Mouse (Mus musculus): ENCODE measurements around the gene Sipa1l1. TPM values are rescaled to one million over a fixed set of nuclear protein-coding genes. Genes with fewer than 3 reads are reported as not detected.
"Not testable (repeated sequence)": the region's sequence is repeated elsewhere in the genome, so short reads cannot be mapped to it uniquely, and the experiment has no call there.

Sipa1l1 gene
- total RNA-seq, 2 experiments from 2014 or later: 6.6 to 7.3 TPM

DNA sequence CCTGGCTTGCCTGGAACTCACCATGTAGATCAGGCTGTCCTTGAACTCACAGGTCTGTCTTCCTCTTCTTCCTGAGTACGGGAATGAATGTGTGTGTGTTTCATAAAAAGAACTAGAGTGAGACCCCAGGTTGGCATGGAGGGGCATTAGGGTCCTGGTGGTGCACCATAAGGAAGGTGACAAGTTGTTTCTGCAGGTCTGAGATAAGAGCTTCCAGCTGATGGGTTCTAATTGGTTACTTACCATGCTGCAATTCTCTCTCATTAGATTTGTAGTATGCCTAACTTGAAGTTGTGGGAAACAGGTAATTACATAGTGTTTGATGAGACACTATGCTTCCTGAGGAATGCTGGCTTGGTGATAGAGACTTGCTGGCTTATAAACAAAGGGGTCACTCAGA lies 4.5 kb downstream of the Sipa1l1 start:
- DNase-seq (ENCODE audit: low spot score): no peak

DNA sequence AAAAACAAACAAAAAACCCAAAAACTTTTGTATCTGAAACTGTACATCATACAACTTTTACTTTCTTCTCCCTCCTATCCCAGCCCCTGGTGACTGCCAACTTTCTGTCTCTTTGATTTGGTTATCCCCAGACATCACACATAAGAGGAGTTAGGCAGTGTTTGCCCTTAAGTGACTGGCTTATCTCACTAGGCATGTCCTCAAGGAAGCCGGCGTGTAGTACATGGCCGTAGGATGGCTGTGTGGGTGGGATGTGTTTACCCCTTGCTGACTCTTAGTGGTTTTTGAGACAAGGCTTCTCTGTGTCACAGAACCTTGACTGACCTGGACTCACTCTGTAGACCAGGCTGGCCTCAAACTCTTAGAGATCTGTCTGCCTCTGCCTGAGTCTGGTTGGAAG lies 6.6 kb downstream of the Sipa1l1 start:
- DNase-seq (ENCODE audit: low spot score): no peak

DNA sequence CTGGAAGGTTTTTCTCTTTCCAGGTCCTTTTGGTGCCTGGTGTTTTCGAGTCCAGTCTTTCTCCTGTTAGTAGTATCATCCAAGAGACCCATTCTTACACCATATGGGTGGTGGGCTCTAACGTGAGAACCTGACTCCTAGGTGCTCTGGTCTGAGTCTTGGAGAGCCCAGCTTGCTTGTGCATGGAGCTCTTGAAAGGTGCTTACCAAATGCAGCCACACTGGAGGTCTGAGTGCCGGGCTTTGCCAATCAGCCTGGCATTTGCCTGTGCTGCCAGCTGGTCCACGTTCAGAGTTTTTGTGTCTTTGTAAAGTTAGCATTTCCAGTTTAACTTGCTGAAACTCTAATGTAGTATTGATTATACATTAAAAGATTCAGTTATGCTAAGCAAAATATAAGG lies 9.5 kb downstream of the Sipa1l1 start:
- no peak for DNase-seq (ENCODE audit: low spot score)

DNA sequence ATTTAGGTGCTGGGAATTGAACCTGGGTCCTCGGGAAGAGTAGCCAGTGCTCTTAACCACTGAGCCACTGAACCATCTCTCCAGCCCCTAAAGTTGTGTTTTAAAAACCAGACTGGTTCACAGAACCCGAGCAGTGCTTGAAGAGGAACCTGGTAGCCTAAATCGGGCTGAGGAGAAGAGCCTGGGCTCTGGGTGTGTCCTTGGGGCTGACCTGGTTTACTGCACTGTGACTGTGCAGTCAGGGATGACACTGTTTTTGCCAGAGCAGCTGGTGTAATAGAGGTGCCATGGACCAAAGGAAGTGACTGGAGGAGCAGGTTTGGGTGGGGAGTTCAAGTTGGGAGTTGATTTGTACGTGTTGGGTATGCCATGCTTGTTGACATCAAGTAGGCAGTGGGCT lies 10.5 kb downstream of the Sipa1l1 start:
- no peak for DNase-seq (ENCODE audit: low spot score)

DNA sequence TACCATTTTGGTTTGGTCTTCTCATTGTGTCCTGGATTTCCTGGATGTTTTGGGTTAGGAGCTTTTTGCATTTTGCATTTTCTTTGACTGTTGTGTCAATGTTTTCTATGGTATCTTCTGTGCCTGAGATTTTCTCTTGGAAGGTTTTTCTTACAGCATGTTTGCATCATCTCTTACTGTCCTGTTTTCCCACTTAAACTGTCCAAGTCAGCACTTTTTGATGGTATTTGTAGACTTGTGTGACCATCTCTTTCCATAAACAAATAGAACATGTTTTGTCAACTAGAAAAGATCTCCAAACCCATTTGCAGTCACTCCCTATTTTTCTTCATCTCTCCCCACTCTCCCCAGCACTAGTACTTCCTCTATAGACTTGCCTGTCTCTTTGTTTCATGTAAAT lies 17.0 kb downstream of the Sipa1l1 start:
- not testable (repeated sequence) for DNase-seq (ENCODE audit: low spot score)

DNA sequence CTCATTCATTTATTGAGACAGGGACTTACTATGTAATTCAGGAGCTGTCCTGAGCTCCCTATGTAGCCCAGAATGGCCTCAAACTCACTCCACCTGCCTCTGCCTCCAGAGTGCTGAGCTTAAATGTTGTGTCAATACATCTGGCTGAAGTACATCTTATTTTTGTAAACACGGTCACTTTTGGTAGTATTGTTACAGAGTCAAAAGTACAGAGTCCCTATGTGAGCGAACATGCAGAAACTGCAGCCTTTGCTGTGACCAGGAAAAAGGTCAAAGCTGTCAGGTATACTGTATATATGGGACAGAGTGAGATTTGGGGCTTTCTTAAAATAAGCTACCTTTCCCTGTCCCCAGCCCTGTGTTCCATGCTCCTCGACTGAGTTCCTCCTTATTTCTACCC lies 17.6 kb downstream of the Sipa1l1 start:
- no peak for DNase-seq (ENCODE audit: low spot score)

DNA sequence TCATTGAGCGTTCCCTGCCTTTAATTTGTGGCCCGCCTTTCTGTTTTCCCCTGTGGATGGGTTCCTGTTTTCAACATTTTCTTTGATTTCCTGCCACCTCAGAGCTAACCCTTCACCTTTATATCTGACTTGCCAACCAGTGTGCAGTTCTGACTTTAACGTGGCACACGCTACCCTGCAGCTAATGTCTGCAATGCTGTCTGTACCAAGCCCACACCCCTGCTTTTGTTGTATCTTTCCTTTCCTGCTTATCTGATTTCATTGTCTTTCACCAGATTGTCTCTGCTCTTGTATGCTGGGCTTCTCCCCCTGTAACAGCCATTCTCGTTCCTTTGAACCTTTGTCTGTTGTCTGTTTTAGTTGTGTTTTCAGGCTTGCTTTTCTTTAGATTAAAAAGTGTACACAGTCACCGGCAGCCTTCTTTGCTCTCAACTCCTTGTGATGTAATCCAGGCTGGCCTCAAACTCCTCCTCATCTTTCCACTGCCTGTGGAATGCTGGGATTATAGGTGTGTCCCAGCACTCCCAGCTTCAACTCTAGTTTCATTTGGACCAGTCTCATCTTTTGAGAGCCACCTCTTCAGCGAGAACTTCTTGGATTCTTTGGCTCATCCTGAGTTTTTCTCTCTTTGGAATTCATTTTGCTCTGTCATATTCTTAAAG lies 18.2 kb downstream of the Sipa1l1 start:
- no peak for DNase-seq (ENCODE audit: low spot score)

DNA sequence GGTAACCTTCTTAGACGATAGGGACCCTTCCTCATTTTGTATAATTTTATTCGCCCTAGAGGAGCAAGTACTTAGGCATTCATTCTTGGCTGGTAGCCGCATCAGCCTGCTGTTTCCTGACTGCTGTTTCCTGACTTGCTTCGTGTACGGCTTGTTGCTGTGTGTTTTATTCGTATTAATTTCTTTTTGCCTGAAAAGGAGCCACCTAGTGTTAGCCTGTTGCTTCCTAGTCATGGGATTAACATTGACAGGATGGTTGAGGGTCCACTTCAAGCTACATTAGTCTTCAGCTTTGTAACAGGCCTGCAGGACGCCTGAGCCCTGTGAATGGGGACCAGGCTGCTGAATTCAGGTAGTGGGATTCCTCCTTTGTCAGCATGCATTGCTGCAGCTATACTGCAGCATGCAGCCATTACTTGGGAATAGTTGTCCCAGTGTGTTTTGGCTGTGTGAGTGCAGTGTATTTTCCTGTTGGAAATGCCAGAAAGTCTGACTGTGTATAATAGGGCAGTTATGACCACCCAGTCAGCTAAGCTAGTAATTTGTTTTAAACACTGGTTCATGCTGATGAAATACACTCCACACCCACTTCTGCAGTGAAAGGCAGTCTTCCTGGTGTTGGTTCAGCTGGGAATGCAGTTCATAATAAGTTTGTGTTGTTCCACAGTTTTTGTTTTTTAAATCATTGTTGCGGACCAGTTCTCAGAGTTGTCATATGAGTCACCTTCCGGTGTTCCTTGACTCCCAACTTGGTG lies 19.4 kb downstream of the Sipa1l1 start:
- no peak for DNase-seq (ENCODE audit: low spot score)

DNA sequence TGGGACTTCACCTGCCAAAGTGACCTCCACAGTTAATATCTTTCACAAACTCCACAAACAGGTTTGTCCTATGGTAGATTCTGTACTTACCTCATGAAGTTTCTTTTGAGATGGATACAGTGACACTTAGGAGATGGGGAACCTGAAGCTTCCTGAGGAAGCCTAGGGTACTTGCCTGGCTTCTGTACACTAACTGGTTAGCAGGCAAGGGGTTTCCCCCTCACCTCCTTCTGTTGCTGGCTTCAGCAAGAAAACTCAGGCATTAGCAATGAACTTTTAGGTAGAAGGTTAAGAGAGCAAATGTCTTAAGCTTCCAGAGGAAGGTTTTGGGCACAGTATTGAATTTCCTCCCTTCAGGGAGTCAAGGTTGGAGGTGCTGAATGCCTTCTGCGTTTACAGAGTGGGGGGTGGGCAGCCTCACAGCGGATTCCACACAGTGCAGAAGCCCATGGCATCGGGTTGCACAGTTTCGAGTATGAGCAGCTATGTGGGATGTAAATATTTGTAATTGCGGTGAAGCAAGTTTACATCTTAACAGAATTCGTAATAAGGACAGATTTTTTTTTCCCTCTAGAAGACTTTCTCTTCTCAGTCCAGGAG lies 20.1 kb downstream of the Sipa1l1 start:
- no peak for DNase-seq (ENCODE audit: low spot score)

DNA sequence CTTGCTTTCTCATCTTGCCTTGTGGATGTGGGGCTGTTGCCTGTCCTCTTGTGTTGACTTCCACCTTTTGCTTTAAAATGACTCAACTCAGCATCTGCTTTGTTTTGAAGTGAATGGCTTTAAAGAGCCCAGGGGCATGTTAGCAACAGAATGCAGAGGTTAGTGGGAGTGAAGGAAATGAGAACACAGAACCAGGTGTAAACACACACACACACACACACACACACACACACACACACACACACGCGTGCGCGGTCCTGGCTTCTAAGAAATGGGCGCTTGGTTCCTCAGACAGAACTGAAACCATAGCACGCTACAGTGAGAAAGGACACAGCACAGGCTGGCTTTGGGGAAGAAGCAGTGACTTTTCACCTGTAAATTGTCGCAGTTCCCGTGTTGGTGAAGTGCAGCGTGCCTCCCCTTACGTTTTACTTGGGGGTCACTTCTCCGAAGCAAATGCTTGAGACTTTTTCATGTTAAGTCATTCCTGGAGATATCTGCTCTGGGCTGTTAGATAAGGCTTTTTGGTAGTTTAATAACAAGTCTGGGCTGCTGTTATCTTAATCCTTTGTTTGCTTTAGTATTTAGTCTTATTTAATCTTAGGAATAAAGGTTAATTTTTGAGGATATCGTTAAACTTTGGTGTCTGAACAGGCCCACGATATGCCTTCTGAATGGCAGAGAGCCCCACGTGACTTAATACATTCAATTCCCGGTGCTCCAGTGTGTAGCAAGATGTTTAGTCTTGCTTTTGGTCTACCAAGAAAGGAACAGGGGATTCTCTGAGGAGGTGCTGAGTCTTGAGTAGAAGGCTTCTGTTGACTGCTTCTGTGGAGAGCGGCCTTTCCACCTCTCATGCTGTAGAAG lies 20.8 kb downstream of the Sipa1l1 start:
- no peak for DNase-seq (ENCODE audit: low spot score)

DNA sequence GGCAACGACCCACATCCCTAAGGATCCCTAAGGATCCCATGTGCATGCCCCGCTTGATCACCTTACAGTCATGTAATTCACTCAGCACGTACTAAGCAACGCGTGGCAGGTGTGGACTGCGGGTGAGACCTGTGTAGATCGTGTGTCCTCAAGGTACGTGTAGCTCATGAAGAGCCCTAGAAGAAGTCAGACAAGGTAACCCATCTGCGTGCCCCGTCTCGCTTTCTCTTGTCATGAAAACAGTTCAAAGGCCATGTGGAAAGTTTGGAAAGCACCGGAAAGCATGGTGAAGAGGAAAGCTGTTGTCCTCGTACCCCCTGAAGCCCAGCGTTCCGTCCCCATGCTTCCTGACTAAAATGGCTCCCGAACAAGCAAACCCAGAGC lies 21.5 kb downstream of the Sipa1l1 start:
- no peak for DNase-seq (ENCODE audit: low spot score)

DNA sequence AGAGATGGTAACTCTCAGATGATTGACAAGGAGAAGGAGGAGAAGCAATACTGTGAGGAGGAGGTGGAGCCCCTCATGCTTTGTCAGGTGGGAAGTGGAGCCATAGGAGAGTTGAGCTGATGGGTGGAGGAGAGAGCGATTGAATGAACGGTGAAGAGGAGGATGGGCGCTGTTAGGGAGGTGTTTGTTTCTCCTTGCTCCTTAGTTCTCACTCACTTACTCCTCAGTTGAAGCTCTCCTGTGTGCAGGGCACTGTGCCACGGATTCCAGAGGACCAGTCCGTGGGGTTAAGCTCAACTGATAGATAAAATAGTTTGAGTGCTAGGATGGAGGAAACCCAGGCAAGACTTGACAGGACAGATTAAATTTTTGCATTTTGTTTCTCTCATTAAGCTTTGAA lies 22.6 kb downstream of the Sipa1l1 start:
- no peak for DNase-seq (ENCODE audit: low spot score)

DNA sequence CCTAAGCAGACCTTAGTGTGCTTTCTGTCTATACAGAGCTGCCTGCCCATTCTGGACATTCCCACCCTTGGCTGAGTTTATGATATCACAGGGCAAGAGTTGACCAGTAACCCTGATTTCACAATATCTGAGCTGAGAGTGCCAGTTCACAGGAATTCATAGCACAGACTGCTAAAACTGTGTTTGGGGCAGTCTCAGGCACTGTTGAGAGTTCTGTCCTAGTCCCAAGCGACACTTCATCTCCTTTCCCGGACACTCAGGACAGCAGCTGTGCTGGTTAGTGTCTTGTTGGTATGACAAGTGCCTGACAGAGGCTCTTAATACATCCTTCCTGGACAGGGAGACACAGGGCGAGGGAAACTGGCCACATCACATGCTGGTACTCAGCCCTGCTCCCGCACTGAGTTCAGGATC lies 23.5 kb downstream of the Sipa1l1 start:
- DNase-seq (ENCODE audit: low spot score): no peak

DNA sequence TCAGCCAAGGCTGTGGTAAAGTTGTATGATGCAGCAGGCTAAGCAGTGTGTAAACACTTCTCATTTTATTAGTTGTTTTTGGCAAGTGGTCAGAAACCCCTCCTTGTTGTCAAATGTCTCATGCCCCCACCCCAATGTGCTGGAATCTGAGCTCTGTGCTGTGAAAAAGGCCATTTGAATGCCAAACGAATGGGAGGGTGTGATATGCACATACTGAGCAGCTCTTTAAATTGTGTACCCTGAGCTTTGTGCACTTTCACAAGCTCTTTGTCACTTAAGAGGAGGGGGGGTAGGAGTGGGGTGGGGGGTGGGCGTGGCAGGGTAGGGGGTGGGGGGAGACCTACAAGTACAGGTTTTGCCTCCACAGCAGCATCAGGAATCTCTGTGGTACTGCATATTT lies 24.4 kb downstream of the Sipa1l1 start:
- no peak for DNase-seq (ENCODE audit: low spot score)

DNA sequence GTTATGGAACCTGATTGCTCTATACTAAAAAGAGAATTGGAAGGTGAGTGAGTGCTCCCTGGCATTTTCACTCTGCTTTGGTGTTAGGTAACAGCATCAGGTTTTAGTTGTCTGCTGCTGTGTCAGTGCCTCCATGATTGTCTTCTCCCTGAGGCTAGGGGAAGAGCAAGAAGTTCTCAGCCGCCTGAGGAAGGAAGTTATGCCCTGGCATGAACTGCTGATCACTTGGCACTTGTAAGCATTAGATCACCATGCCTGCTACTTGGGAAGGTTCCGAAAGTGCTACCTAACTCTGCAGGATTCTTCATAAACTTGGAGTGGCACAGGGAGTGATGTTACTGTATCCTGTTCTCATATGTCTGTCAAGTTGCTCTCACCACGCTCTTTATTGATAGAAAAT lies 25.8 kb downstream of the Sipa1l1 start:
- DNase-seq (ENCODE audit: low spot score): no peak

DNA sequence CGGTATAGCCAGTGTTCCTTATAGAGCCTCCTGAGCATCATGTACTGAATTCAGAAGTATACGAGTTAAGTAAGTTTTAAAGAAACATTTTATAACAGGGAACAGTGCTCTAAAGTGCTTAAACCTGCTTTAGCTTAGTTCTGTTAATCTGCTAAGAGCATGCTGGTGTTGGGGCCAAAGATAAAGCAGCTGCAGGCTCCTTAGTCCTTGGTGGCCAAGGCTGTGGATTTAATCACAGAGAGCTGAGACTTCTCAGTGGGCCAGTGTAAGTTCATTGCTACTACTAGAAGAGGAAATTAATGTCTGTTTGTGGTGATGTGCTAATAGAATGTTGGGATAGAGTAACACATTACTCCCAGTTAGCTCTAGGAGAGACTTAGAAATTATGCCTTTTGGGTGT lies 27.1 kb downstream of the Sipa1l1 start:
- no peak for DNase-seq (ENCODE audit: low spot score)

DNA sequence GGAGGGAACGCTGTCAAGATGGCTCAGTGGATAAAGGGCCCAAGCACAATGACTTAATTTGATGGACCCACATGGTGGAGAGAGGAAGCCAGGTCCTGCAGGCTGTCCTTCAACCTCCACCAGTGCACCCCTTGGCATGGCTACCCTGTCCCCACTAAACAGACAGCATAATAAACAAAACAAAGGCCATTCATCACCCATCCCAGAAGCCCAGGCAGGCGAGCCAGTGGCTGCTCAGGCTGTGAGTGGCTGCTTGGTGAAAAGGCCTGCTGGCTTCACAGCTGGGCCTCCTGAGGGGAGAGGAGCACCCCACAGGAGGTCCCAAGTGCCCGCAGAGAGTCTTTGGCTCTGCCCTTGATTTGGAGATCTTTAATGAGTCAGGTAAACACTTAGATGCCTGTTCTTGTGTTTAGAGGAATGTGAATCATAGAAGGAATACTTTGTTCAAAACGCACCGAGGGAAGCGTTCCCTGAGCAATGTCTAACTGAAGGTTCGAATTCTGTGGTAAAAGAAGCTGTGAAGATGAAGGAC lies 27.6 kb downstream of the Sipa1l1 start:
- DNase-seq (ENCODE audit: low spot score): no peak

DNA sequence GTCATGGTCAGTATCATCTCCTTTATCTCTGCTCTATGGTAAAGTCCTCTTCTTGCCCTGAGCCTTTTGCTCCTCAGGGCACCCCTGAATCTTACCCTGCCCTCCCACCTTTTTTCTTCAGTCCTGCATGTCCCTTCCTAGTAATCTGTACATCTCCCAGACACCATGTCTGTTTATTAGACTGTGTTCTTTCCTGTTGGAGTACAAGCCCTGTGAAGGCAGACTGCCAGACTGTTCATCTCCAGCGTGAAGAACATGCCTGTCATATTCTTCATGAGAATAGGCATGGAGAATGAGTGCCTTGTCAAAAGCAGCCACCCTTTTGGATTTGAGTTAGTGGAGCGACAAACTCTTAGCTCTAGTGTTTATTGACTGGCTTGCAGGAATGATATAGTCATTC lies 28.1 kb downstream of the Sipa1l1 start:
- DNase-seq (ENCODE audit: low spot score): no peak

DNA sequence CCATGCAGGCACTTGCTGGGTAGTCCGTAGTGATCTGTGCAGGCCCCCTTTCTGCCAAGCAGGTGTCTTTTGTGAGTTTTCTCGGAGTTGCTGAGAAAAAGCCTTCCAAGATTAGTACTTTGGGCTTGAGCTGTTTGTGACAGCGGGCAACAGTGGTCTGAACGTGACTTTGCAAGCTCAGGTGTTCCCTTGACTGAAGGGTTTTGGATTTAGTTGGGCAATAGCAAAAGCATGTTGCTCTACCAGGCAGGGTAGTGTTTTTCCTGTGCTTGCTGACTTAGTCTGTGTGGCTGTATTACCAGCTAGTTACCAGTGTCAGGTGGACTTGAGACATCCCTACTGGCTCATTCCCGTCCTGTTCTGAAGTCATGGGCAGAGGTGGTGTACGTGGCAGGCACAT lies 30.2 kb downstream of the Sipa1l1 start:
- no peak for DNase-seq (ENCODE audit: low spot score)

DNA sequence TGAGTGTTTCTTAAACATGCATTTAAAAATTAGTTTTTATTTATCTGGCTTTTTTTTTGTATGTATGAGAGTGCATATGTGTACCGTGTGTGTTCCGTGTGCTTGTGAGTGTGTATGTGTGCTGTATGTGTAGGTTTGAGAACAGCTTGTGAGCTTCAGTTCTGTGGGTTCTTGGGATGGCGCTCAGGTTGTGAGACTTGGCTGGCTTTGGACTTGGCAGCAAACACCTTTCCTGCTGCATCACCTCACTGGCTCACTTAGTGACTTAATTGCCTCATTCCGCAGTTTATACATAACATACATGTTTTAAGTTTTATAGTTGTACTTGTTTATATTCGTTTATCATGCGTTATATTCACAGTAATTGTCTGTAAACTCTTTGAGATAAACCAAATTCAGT lies 35.0 kb downstream of the Sipa1l1 start:
- no peak for DNase-seq (ENCODE audit: low spot score)

DNA sequence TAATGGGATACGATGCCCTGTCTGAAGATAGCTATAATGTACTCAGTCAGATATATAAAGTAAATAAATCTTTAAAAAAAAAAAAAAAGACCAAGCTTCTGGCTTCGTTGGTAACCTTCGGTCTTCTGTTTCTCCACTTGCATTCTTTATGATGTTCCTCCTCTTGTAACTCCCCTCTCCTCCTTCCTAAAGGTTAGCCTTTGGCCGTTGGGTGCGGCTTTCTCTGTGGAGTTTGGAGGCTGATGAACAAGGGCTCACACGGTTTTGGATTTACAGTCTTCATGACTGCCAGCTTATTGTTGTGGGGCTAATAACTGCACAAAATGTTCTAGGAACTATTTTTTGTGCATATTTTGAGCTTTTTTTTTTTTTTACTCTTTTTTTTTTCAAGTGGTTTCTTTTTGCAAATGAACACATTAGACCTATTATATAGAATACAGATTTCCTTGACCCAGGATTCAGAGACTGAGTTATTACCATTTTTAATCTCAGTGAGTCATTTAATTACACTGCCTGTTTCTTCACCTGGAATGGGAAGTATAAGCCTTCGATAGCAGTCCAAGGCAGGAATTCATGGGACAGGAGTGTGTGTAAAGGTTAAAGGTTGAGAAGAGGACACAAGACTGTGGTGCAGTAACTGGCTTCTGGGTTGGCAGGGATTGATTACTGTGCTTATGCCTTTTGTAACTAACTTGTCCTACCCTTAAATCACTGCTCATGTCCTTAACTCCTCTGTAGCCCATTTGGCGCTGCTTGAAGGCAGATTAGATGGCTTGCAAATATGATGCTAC lies 37.9 kb downstream of the Sipa1l1 start:
- DNase-seq (ENCODE audit: low spot score): no peak
